Mouse (Mus musculus) heart, embryonic 12.5 days (tissue): ENCODE data around the gene Col16a1. TPM values are rescaled to one million over a fixed set of nuclear protein-coding genes. Genes with fewer than 3 reads are reported as not detected.

ENCODE experiments used
- ATAC-seq: fragments of 200-750 bp; cut with Nextera tagmentation; 2 replicates; pipeline ENCODE4 v1.8.0; 2017; ENCODE audit warnings: moderate TSS enrichment, moderate library complexity; ENCODE audit not compliant: insufficient number of reproducible peaks, low FRiP score
- H3K27ac ChIP-seq: fragments of 300-500 bp; sonication (generic); 2 replicates; pipeline ENCODE4 v1.5.1; 2016; ENCODE audit warnings: mild to moderate bottlenecking, moderate library complexity; ENCODE audit not compliant: poor library complexity, severe bottlenecking
- H3K27me3 ChIP-seq: fragments of 300-500 bp; sonication (generic); replicated peaks from 2 replicates; pipeline ENCODE4 v1.6.1; 2016; ENCODE audit warnings: mild to moderate bottlenecking, moderate library complexity
- H3K36me3 ChIP-seq: fragments of 300-500 bp; sonication (generic); 2 replicates; pipeline ENCODE4 v1.6.1; 2016; ENCODE audit warnings: mild to moderate bottlenecking, moderate library complexity
- H3K4me1 ChIP-seq: fragments of 300-500 bp; sonication (generic); replicated peaks from 2 replicates; pipeline ENCODE4 v1.6.1; 2016; ENCODE audit warnings: mild to moderate bottlenecking
- H3K4me2 ChIP-seq: fragments of 300-500 bp; sonication (generic); 2 replicates; pipeline ENCODE4 v1.6.1; 2016; ENCODE audit warnings: mild to moderate bottlenecking, moderate library complexity
- H3K4me3 ChIP-seq: fragments of 300-500 bp; sonication (generic); 2 replicates; pipeline ENCODE4 v1.5.1; 2016; ENCODE audit warnings: mild to moderate bottlenecking
- H3K9ac ChIP-seq: fragments of 300-500 bp; sonication (generic); 2 replicates; pipeline ENCODE4 v1.6.1; 2016; ENCODE audit warnings: mild to moderate bottlenecking, moderate library complexity
- H3K9me3 ChIP-seq: fragments of 300-500 bp; sonication (generic); replicated peaks from 2 replicates; pipeline ENCODE4 v1.6.1; 2016; ENCODE audit warnings: mild to moderate bottlenecking, moderate library complexity
- WGBS: fragments of 180-500 bp; shearing (Covaris S2); methylation state at CpG from one replicate; pipeline ENCODE4 v1.1.7; 2016; 5-methylcytosine and 5-hydroxymethylcytosine counted together
- polyA plus RNA-seq: library from polyadenylated mRNA; unstranded; fragments of >200 nt; fragmentation: Nextera tagmentation; extraction: Ambion mirVana; gene quantifications from 2 replicates; pipeline ENCODE4 v1.2.1, GENCODE M21; 2016

The Col16a1 gene
- polyA plus RNA-seq, 1 experiment from 2014 or later: 35.8 TPM

DNA sequence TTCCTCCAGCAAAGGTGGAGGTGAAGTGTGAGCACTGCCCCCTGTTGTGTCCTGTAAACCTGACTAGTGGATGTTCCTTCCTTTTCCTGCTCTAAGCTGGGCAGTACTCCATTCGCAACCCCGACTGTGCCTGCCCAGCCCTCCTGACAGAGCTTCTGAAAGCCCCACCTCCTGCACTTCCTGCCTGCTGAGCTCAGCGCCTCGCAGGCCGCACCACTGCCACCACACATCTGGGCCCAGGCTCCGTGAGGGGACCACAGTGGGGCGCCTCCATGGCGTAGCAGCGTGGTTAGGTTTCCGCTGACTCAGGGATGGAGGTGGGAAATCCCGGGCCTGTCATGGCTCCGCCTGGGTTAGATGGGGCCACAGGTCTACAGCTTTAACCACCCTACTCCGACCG lies 2.0 kb upstream of the Col16a1 start:
- no peak for ATAC-seq
- Histone ChIP-seq H3K27ac (0 out of 2 replicates have a peak overlapping the region, but pooled peaks have one; percentile 10), H3K4me2 (peak overlapping the region; percentile 36), H3K9me3 (no peaks in the 10 kb centered on the region), H3K36me3 (no peaks in the 10 kb centered on the region), H3K4me3 (no peak overlapping the region), H3K27me3 (0 out of 2 replicates have a peak, but pooled peaks cover 3% of the 10 kb centered on the region), H3K9ac (0 out of 2 replicates have a peak overlapping the region, but pooled peaks have one; percentile 24), H3K4me1 (peaks cover 63% of the 10 kb centered on the region)
- 18% methylated on average over 14 of the region's 14 CpGs for WGBS

DNA sequence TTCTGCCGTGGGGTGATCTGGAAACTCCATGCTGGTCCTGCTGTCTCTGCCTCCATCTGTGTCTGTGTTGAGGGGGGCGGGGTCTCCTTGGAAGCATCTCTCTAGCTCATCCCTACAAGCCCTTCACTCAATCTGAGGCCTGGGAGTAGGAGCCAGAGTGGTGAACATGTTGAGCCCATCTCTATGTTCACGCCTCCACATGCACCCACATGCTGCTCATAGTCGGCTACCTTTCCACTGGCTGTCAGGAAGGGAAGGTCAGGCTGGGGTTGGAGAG lies 501 bp downstream of the Col16a1 start:
- peak overlapping the region; percentile 75 for H3K27ac ChIP-seq
- WGBS: 38% methylated on average over 4 of the region's 4 CpGs
- no peaks in the 10 kb centered on the region for H3K9me3 ChIP-seq
- H3K4me3 ChIP-seq: peak overlapping the region; percentile 54
- peaks cover 56% of the 10 kb centered on the region for H3K4me1 ChIP-seq
- H3K4me2 ChIP-seq: peak overlapping the region; percentile 90
- no peak for ATAC-seq
- H3K27me3 ChIP-seq: 0 out of 2 replicates have a peak, but pooled peaks cover 3% of the 10 kb centered on the region
- no peaks in the 10 kb centered on the region for H3K36me3 ChIP-seq
- H3K9ac ChIP-seq: peak overlapping the region; percentile 84

DNA sequence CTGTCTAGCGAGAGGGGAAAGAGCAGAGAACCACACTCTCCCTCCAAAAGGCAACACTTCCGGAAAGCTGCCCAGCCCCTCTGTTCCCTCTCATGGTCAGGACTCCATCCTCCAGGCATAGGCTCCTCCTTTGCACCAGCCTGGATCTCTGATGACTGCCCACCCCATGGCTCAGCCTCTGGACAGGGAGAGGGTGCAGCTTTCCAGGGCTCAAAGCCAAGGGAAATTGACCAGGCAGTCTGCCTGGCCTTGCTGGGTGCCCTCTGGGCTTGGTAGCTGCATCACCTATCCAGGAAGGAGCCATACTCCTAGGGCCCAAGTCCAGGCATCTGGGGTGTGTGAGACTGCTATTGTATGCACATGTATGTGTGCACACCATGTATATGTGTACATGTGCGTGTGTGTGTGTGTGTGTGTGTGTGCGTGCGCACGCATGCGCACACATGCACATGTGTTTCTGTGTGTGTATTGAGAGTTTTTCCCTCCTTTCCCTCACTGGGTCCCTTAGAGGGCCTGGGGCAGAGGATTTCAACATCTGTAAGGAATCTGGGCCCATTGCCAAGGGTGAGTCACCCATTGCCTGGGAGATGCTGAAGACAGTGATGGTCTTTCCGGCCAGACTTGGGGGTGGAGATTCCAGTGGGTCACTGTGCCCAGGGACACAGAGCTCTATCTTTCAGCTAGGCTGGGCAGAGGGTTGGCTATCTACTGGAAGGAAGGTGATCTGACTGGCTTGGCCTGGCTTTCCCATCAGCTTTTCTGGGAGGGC lies 2.6 kb downstream of the Col16a1 start:
- Histone ChIP-seq H3K27ac (peak overlapping the region; percentile 52; the same call in 1 of the 2 replicates), H3K4me3 (no peak overlapping the region), H3K9me3 (no peaks in the 10 kb centered on the region), H3K27me3 (peaks cover 7% of the 10 kb centered on the region; the same call in 1 of the 2 replicates), H3K4me2 (peak overlapping the region; percentile 20), H3K36me3 (no peaks in the 10 kb centered on the region), H3K4me1 (peaks cover 54% of the 10 kb centered on the region), H3K9ac (no peak overlapping the region)
- peak; percentile 30 for ATAC-seq
- WGBS: 71% methylated on average over 8 of the region's 8 CpGs

- Histone ChIP-seq H3K4me2 (no peak overlapping the region), H3K9ac (no peak overlapping the region), H3K4me1 (peaks cover 37% of the 10 kb centered on the region), H3K27ac (no peak overlapping the region), H3K27me3 (peaks cover 7% of the 10 kb centered on the region; the same call in 1 of the 2 replicates), H3K36me3 (no peaks in the 10 kb centered on the region), H3K4me3 (no peak overlapping the region), H3K9me3 (no peaks in the 10 kb centered on the region)
- WGBS: 93% methylated on average over 3 of the region's 3 CpGs
- ATAC-seq: no peak
These were observed 4.6 kb downstream of the Col16a1 start for GRCm38 (mm10) chr4:130052283-130052682.

- no peak overlapping the region for H3K4me3 ChIP-seq
- WGBS: 78% methylated on average over 9 of the region's 9 CpGs
- H3K27me3 ChIP-seq: peaks cover 6% of the 10 kb centered on the region; the same call in 1 of the 2 replicates
- H3K4me2 ChIP-seq: no peak overlapping the region
- no peak overlapping the region for H3K27ac ChIP-seq
- H3K36me3 ChIP-seq: no peaks in the 10 kb centered on the region
- no peak for ATAC-seq
- no peak overlapping the region for H3K9ac ChIP-seq
- peaks cover 30% of the 10 kb centered on the region for H3K4me1 ChIP-seq
- H3K9me3 ChIP-seq: no peaks in the 10 kb centered on the region
These were observed 5.5 kb downstream of the Col16a1 start for GRCm38 (mm10) chr4:130053111-130053510.

DNA sequence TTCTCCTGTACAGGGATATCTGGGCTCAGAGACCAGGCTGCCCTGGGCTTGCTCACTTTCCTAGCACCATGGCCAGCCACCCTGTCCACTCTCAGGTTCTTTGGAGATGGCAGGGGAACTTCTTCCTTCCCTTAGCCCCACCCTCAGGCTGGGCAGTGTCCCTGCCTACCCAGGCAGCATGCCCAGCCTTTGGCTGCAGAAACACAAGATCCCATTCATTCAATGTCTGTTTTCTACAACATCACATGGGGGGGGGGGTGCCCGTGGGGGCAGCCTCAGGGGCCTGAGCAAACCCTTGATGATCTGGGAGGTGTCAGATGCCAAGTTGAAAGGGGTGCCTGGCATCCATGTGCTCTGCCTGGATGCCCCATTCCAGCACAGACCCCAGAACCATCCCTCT lies 7.1 kb downstream of the Col16a1 start:
- Histone ChIP-seq H3K9ac (no peak overlapping the region), H3K27me3 (peaks cover 11% of the 10 kb centered on the region; the same call in 1 of the 2 replicates), H3K4me1 (peaks cover 17% of the 10 kb centered on the region), H3K4me3 (no peak overlapping the region), H3K9me3 (no peaks in the 10 kb centered on the region), H3K36me3 (no peaks in the 10 kb centered on the region), H3K4me2 (no peak overlapping the region), H3K27ac (no peak overlapping the region)
- no peak for ATAC-seq
- WGBS: 45% methylated on average over 1 of the region's 1 CpGs

DNA sequence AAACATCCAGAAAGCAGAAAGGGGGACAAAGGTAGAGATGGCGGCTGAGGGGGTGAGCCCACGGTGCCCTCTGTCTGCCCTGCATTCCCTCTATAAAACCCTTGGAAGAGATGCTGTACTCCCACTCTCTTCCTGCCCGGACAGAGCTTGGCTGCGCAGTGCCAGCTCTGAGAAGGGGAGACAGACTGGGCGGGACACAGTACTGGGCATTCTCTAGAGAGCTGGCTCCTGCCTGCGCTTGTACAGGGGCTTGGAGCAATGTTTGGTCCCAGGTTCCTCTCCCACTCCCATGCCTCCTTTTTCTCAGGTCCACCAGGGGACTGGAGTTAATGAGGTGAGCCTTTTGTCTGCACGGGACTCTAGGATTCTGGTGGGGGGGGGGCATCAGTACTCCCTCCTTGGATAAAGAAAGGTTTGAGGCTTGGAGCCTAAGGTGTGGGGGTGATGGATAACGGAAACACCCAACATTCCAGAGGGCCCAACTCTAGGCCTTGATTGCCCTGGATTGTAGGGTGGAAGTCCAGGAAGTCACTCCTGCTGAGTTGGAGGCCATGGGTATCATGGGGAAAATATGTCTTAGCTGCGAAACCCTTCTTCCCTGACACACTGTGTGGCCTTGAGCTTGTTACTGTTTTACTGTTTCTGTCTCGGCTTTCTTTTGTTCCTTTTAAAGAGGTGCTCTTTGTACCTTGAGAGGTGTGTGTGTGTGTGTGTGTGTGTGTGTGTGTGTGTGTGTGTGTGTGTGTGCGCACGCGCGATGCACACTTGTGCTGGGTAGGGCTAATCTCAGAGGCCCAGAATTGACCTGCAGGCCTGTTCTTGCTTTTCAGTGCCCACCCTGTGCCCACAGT lies 7.7 kb downstream of the Col16a1 start:
- no peak for ATAC-seq
- H3K36me3 ChIP-seq: no peaks in the 10 kb centered on the region
- H3K9me3 ChIP-seq: no peaks in the 10 kb centered on the region

GRCm38 (mm10) chr4:130056011-130056322 lies 8.3 kb downstream of the Col16a1 start:
- H3K4me1 ChIP-seq: peaks cover 5% of the 10 kb centered on the region
- no peaks in the 10 kb centered on the region for H3K9me3 ChIP-seq
- H3K4me2 ChIP-seq: no peak overlapping the region
- ATAC-seq: no peak
- peaks cover 20% of the 10 kb centered on the region for H3K27me3 ChIP-seq
- H3K36me3 ChIP-seq: no peaks in the 10 kb centered on the region
- H3K4me3 ChIP-seq: no peak overlapping the region
- no peak overlapping the region for H3K27ac ChIP-seq
- no peak overlapping the region for H3K9ac ChIP-seq
- 61% methylated on average over 3 of the region's 3 CpGs for WGBS

More for the DNA sequence above, 7.7 kb downstream of the Col16a1 start:
- 80% methylated on average over 14 of the region's 14 CpGs for WGBS
- Histone ChIP-seq H3K9ac (no peak overlapping the region), H3K4me1 (peaks cover 11% of the 10 kb centered on the region), H3K27me3 (peaks cover 14% of the 10 kb centered on the region), H3K4me3 (no peak overlapping the region), H3K4me2 (no peak overlapping the region), H3K27ac (no peak overlapping the region)

- Histone ChIP-seq H3K36me3 (no peaks in the 10 kb centered on the region), H3K4me2 (no peak overlapping the region), H3K9me3 (no peaks in the 10 kb centered on the region), H3K27me3 (peaks cover 21% of the 10 kb centered on the region), H3K27ac (no peak overlapping the region), H3K9ac (no peak overlapping the region), H3K4me1 (no peaks in the 10 kb centered on the region), H3K4me3 (no peak overlapping the region)
- no peak for ATAC-seq
- WGBS: 71% methylated on average over 3 of the region's 3 CpGs
These were observed 8.8 kb downstream of the Col16a1 start for GRCm38 (mm10) chr4:130056471-130056870.

DNA sequence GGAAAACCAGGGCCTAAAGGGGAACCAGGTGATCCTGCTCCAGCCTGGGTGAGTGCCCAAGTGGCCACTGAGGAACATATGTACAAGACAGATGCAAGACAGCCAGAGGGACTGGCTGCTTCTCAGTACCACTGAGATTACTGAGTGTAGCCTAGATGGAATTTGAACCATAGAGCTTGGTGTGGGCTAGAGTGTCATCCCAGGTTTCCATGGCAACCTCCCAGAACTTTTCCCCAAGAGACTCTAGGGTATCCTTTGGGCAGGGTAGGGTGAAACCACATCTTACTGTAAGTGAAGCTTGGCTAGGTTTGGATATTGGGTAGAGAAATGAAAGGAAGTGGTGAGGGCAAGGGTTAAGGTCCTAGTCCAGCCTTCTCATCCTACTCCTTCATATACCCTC lies 13.3 kb downstream of the Col16a1 start:
- Histone ChIP-seq H3K9ac (no peak overlapping the region), H3K4me1 (no peaks in the 10 kb centered on the region), H3K27ac (no peak overlapping the region), H3K36me3 (no peaks in the 10 kb centered on the region), H3K9me3 (no peaks in the 10 kb centered on the region), H3K27me3 (peaks cover 32% of the 10 kb centered on the region), H3K4me3 (no peak overlapping the region), H3K4me2 (no peak overlapping the region)
- ATAC-seq: no peak

GRCm38 (mm10) chr4:130063191-130063590 lies 15.6 kb downstream of the Col16a1 start:
- WGBS: 53% methylated on average over 7 of the region's 7 CpGs
- Histone ChIP-seq H3K36me3 (no peaks in the 10 kb centered on the region), H3K4me3 (no peak overlapping the region), H3K4me2 (no peak overlapping the region), H3K27me3 (peaks cover 36% of the 10 kb centered on the region), H3K27ac (no peak overlapping the region), H3K4me1 (no peaks in the 10 kb centered on the region), H3K9ac (no peak overlapping the region), H3K9me3 (no peaks in the 10 kb centered on the region)
- ATAC-seq: no peak
